Mouse (Mus musculus) kidney, adult 2 months (tissue): Measurements from ENCODE around the gene Panx1. TPM values are rescaled to one million over a fixed set of nuclear protein-coding genes. Genes with fewer than 3 reads are reported as not detected.

Experiments
- DNase-seq: peaks from one replicate; pipeline ENCODE4 v3.0.0; 2021
- H3K27ac ChIP-seq: fragments of 200-500 bp; 2 replicates; pipeline ENCODE4 v1.5.1; 2012; ENCODE audit warnings: low read depth, low read length, control low read depth, inconsistent platforms; ENCODE audit not compliant: insufficient read depth
- H3K27me3 ChIP-seq: fragments of 200-500 bp; replicated peaks from 2 replicates; pipeline ENCODE4 v1.6.1; 2012; ENCODE audit warnings: mild to moderate bottlenecking, moderate library complexity, low read length, inconsistent platforms; ENCODE audit not compliant: control insufficient read depth, insufficient read depth
- H3K36me3 ChIP-seq: fragments of 200-500 bp; 2 replicates; pipeline ENCODE4 v1.6.1; 2012; ENCODE audit warnings: mild to moderate bottlenecking, moderate library complexity, low read length, inconsistent platforms; ENCODE audit not compliant: control insufficient read depth, insufficient read depth
- H3K4me1 ChIP-seq: fragments of 200-500 bp; 2 replicates; pipeline ENCODE4 v1.6.1; 2011; ENCODE audit warnings: low read length; ENCODE audit not compliant: control insufficient read depth, insufficient read depth
- H3K4me3 ChIP-seq: fragments of 200-500 bp; 2 replicates; pipeline ENCODE4 v1.5.1; 2011; ENCODE audit warnings: mild to moderate bottlenecking, low read depth, low read length, control low read depth; ENCODE audit not compliant: insufficient read depth
- CTCF ChIP-seq: fragments of 200-500 bp; conservative IDR thresholded peaks from 2 replicates; pipeline ENCODE4 v1.5.1; 2011; ENCODE audit warnings: low read depth, mild to moderate bottlenecking, control low read depth, low read length, moderate library complexity, mixed read lengths; ENCODE audit not compliant: insufficient read depth, insufficient read length
- POLR2A ChIP-seq: fragments of 200-500 bp; IDR thresholded peaks from one replicate; pipeline ENCODE4 v1.6.1; 2011; ENCODE audit warnings: low read depth, low read length, control low read depth
- WGBS: fragments of 180-500 bp; shearing (Covaris S2); methylation state at CpG from one replicate; pipeline ENCODE4 v1.1.7; 2018; 5-methylcytosine and 5-hydroxymethylcytosine counted together
- polyA plus RNA-seq: library from polyadenylated mRNA; depleted of rRNA; stranded (reverse); fragments of >200 nt; gene quantifications from 2 replicates; pipeline ENCODE4 v1.2.3, GENCODE M21; 2012

Panx1 gene
- polyA plus RNA-seq, 1 experiment: 7.3 TPM

GRCm38 (mm10) chr9:15004298-15004685, 41.0 kb downstream of the Panx1 start:
- DNase-seq: no peak
- Histone ChIP-seq H3K27me3 (no peaks in the 10 kb centered on the region), H3K4me3 (no peak overlapping the region), H3K36me3 (no peaks in the 10 kb centered on the region), H3K27ac (no peak overlapping the region), H3K4me1 (no peaks in the 10 kb centered on the region)
- TF ChIP-seq POLR2A (no peak), CTCF (no peak)
- 82% methylated on average over 9 of the region's 9 CpGs for WGBS

GRCm38 (mm10) chr9:15003676-15004297, 41.5 kb downstream of the Panx1 start:
- Histone ChIP-seq H3K4me1 (no peaks in the 10 kb centered on the region), H3K4me3 (no peak overlapping the region), H3K27me3 (no peaks in the 10 kb centered on the region), H3K27ac (no peak overlapping the region), H3K36me3 (no peaks in the 10 kb centered on the region)
- no peak for DNase-seq
- 58% methylated on average over 10 of the region's 10 CpGs for WGBS
- TF ChIP-seq CTCF (no peak), POLR2A (no peak)

GRCm38 (mm10) chr9:15002995-15003613, 42.2 kb downstream of the Panx1 start:
- TF ChIP-seq POLR2A (no peak), CTCF (no peak)
- Histone ChIP-seq H3K27me3 (no peaks in the 10 kb centered on the region), H3K4me3 (no peak overlapping the region), H3K27ac (no peak overlapping the region), H3K36me3 (no peaks in the 10 kb centered on the region), H3K4me1 (no peaks in the 10 kb centered on the region)
- no peak for DNase-seq
- WGBS: 62% methylated on average over 6 of the region's 6 CpGs

GRCm38 (mm10) chr9:14998790-14999189, 46.5 kb downstream of the Panx1 start:
- H3K27ac ChIP-seq: no peak overlapping the region
- no peaks in the 10 kb centered on the region for H3K27me3 ChIP-seq
- no peak overlapping the region for H3K4me3 ChIP-seq

GRCm38 (mm10) chr9:14997271-14998055, 47.8 kb downstream of the Panx1 start:
- 77% methylated on average over 11 of the region's 11 CpGs for WGBS
- Histone ChIP-seq H3K36me3 (no peaks in the 10 kb centered on the region), H3K4me1 (no peaks in the 10 kb centered on the region), H3K4me3 (no peak overlapping the region), H3K27ac (no peak overlapping the region), H3K27me3 (no peaks in the 10 kb centered on the region)
- no peak for DNase-seq
- no peak for TF ChIP-seq CTCF
- no peak for TF ChIP-seq POLR2A

More at GRCm38 (mm10) chr9:14998790-14999189, 46.5 kb downstream of the Panx1 start:
- Histone ChIP-seq H3K4me1 (no peaks in the 10 kb centered on the region), H3K36me3 (no peaks in the 10 kb centered on the region)
- DNase-seq: no peak
- 84% methylated on average over 9 of the region's 9 CpGs for WGBS
- TF ChIP-seq POLR2A (no peak), CTCF (no peak)

GRCm38 (mm10) chr9:14995525-14995924, 49.8 kb downstream of the Panx1 start:
- H3K4me1 ChIP-seq: no peaks in the 10 kb centered on the region
- no peak overlapping the region for H3K4me3 ChIP-seq
- H3K27ac ChIP-seq: no peak overlapping the region
- 75% methylated on average over 1 of the region's 1 CpGs for WGBS
- no peak for DNase-seq
- H3K36me3 ChIP-seq: no peaks in the 10 kb centered on the region
- H3K27me3 ChIP-seq: no peaks in the 10 kb centered on the region
- TF ChIP-seq CTCF (no peak), POLR2A (no peak)
